ENCODE assay signal across 8 mouse cellular contexts in the genomic region with DNA sequence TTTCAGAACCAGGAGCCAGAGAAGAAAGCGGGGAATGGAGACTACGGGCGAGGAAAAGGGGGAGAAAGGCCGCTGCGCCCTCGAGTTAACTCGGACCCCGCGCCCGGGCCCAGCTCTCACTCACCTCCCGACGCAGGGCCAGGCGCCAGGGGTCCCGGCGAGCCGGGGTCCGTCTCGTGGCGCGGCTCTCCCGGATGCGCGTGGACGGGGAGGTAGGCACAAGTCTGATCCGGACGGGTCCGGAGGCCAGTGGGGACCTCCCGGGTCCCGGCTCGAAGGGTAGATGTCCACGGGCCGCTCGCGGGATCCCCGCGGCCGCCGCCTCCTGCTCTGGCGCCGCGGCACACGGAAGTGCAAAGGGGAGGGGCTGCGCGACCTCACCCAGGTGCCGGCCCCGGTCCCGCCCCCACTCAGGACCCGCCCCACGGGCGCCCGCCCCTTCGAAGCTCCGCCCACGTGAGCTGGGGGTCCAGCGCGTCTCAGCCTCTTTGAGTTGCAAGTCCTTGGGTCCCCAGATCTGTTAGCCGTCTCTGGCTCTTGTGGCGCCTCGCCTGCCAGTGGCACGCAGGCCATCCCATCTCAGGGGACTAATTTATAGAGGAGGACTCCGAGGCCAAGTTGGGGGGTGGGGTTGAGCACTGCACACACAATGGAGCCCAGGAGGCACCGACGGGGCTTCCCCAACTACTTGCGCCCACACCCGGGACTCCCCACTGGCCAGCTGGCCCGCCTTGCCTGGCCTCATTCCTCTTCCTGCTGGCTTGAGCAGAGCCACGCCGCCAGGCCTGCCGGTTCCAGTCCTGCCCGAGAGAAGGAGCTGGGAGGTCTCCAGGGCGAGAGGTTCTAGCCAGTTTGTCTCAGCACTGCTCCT. TPM values are rescaled to one million over a fixed set of nuclear protein-coding genes. Genes with fewer than 3 reads are reported as not detected.
A peak's percentile ranks its signal among the peaks of the same experiment; 100 is the strongest.
DNase-seq lines count a peak whose midpoint lies in the region; ATAC-seq and TF ChIP-seq lines count a peak whose summit lies in the region.

A gene (minus strand): TSS at position 355 of the 871 bp plus-strand sequence.

- peaks cover 35% of the 10 kb centered on the region for H3K4me1 ChIP-seq in erythroblast, embryonic 14.5 days (ENCODE audit: control insufficient read depth)
- H3K4me1 ChIP-seq in heart, embryonic 13.5 days: peaks cover 39% of the 10 kb centered on the region
- peaks cover 8% of the 10 kb centered on the region for H3K4me1 ChIP-seq in kidney, postnatal 0 days (replicated peaks; ENCODE audit: insufficient read depth, low read length)
- H3K4me1 ChIP-seq in liver, embryonic 14.5 days (replicated peaks; ENCODE audit: control insufficient read depth in 2 of 2, insufficient read depth in 2 of 2, low read length in 1 of 2): peaks cover 12 to 14% of the 10 kb centered on the region in 2 experiments

- no peaks in the 10 kb centered on the region for H3K36me3 ChIP-seq in erythroblast, embryonic 14.5 days (ENCODE audit: control insufficient read depth)
- no peaks in the 10 kb centered on the region for H3K36me3 ChIP-seq in heart, embryonic 13.5 days
- H3K36me3 ChIP-seq in kidney, postnatal 0 days (ENCODE audit: insufficient read depth, low read length): no peaks in the 10 kb centered on the region
- H3K36me3 ChIP-seq in liver, embryonic 14.5 days (replicated peaks; ENCODE audit: control insufficient read depth, insufficient read depth, low read depth): no peaks in the 10 kb centered on the region

- under 1% methylated on average over 71 of the region's 71 CpGs for WGBS in heart, embryonic 13.5 days
- WGBS in kidney, postnatal 0 days: 0% methylated on average over 45 of the region's 71 CpGs
- under 1% methylated on average over 71 of the region's 71 CpGs for WGBS in liver, embryonic 14.5 days (ENCODE audit: insufficient replicate concordance)

- H3K27ac ChIP-seq in heart, embryonic 13.5 days (replicated peaks): peak within 1 kb of the TSS; percentile 66
- H3K27ac ChIP-seq in kidney, postnatal 0 days: peak within 1 kb of the TSS; percentile 87
- H3K27ac ChIP-seq in liver, embryonic 14.5 days: no peak within 1 kb of the TSS; the same call in 1 of the 2 replicates

- peaks cover 16% of the 10 kb centered on the region for H3K27me3 ChIP-seq in erythroblast, embryonic 14.5 days (ENCODE audit: control insufficient read depth)
- 0 out of 2 replicates have a peak, but pooled peaks cover 8% of the 10 kb centered on the region for H3K27me3 ChIP-seq in heart, embryonic 13.5 days (replicated peaks)
- no peaks in the 10 kb centered on the region for H3K27me3 ChIP-seq in kidney, postnatal 0 days (ENCODE audit: insufficient read depth, low read length)
- no peaks in the 10 kb centered on the region for H3K27me3 ChIP-seq in liver, embryonic 14.5 days (ENCODE audit: control insufficient read depth, insufficient read depth, low read length)

- no peak for TF ChIP-seq CTCF in kidney, postnatal 0 days (IDR thresholded peaks at IDR 0.05; ENCODE audit: low read depth)
- no peak for TF ChIP-seq CTCF in liver, embryonic 14.5 days (IDR thresholded peaks at IDR 0.05; ENCODE audit: low read depth)

- H3K4me3 ChIP-seq in erythroblast, embryonic 14.5 days (replicated peaks): peak within 1 kb of the TSS; percentile 75
- H3K4me3 ChIP-seq in heart, embryonic 13.5 days: peak within 1 kb of the TSS; percentile 78
- H3K4me3 ChIP-seq in kidney, postnatal 0 days (replicated peaks; ENCODE audit: low read depth, low read length): peak within 1 kb of the TSS; percentile 58
- H3K4me3 ChIP-seq in liver, embryonic 14.5 days (ENCODE audit: insufficient read depth in 1 of 2, low read depth in 2 of 2, low read length in 2 of 2): peak within 1 kb of the TSS; percentile 71 to 78

- peak within 1 kb of the TSS; percentile 84 for H3K9ac ChIP-seq in heart, embryonic 13.5 days
- peak within 1 kb of the TSS; percentile 78 for H3K9ac ChIP-seq in kidney, postnatal 0 days (ENCODE audit: low read depth, low read length)
- H3K9ac ChIP-seq in liver, embryonic 14.5 days (replicated peaks): peak within 1 kb of the TSS; percentile 65

- peak; percentile 79 to 89 for DNase-seq in CD8-positive naive resting alpha-beta T cell, adult 2 months (ENCODE audit: low read depth in 2 of 2, low spot score in 2 of 2)
- peak; percentile 65 for DNase-seq in brain, adult 2 months (ENCODE audit: low read depth, low spot score)
- peak; percentile 82 for DNase-seq in kidney, postnatal 0 days (ENCODE audit: low spot score)
- peak; percentile 50 to 61 (median 57) for DNase-seq in liver, embryonic 14.5 days (ENCODE audit: low read depth in 3 of 3, low spot score in 3 of 3)
- peak; percentile 75 for DNase-seq in neural tube, embryonic 10.5 days (ENCODE audit: extremely low spot score, low spot score)
- DNase-seq in testis, postnatal 10 days (ENCODE audit: low spot score): peak; percentile 86

- TF ChIP-seq EP300 in liver, embryonic 14.5 days (IDR thresholded peaks at IDR 0.05; ENCODE audit: low read depth): no peak

- H3K9me3 ChIP-seq in erythroblast, embryonic 14.5 days (ENCODE audit: control insufficient read depth, low read length): no peaks in the 10 kb centered on the region
- H3K9me3 ChIP-seq in heart, embryonic 13.5 days: no peaks in the 10 kb centered on the region
- H3K9me3 ChIP-seq in kidney, postnatal 0 days (replicated peaks; ENCODE audit: low read length): no peaks in the 10 kb centered on the region
- no peaks in the 10 kb centered on the region for H3K9me3 ChIP-seq in liver, embryonic 14.5 days (ENCODE audit: control insufficient read depth, low read length)

- ATAC-seq in heart, embryonic 13.5 days (ENCODE audit: extremely low read depth, insufficient number of reproducible peaks, low FRiP score, low TSS enrichment): peak; percentile 68
- ATAC-seq in kidney, postnatal 0 days (replicated peaks; ENCODE audit: low FRiP score, low read depth): peak; percentile 77
- ATAC-seq in liver, embryonic 14.5 days (ENCODE audit: insufficient read depth): peak; percentile 73

- H3K4me2 ChIP-seq in heart, embryonic 13.5 days: peak within 1 kb of the TSS; percentile 77
- peak within 1 kb of the TSS; percentile 76 for H3K4me2 ChIP-seq in kidney, postnatal 0 days (ENCODE audit: low read length)
- H3K4me2 ChIP-seq in liver, embryonic 14.5 days (ENCODE audit: low read depth): peak within 1 kb of the TSS; percentile 97

RNA-seq across cellular contexts. Expression of the gene that starts here (rescaled TPM):
- 0.24 and 0.41 TPM in 2 replicates for polyA plus RNA-seq in erythroblast, embryonic 14.5 days (2012)
- polyA plus RNA-seq in heart, embryonic 13.5 days (2015; fragmentation: Nextera tagmentation; extraction: Ambion mirVana): 36.7 and 40.9 TPM in 2 replicates
- 44.9 and 46.9 TPM in 2 replicates for polyA plus RNA-seq in kidney, postnatal 0 days (2015; fragmentation: Nextera tagmentation; extraction: Ambion mirVana)
- 15.5 and 18.7 TPM in 2 replicates for polyA plus RNA-seq in liver, embryonic 14.5 days (2012; rRNA removed)
- 11.4 and 12.5 TPM in 2 replicates for polyA plus RNA-seq in liver, embryonic 14.5 days (2014; fragmentation: Nextera tagmentation; extraction: Ambion mirVana)
